Mouse (Mus musculus) heart, postnatal 0 days (tissue): ENCODE data around the gene Rilp. TPM values are rescaled to one million over a fixed set of nuclear protein-coding genes. Genes with fewer than 3 reads are reported as not detected.

Source experiments
- ATAC-seq: fragments of 200-750 bp; cut with Nextera tagmentation; 2 replicates; pipeline ENCODE4 v1.8.0; 2017; ENCODE audit warnings: low read depth, moderate number of reproducible peaks, moderate library complexity; ENCODE audit not compliant: insufficient read depth
- DNase-seq: peaks from one replicate; pipeline ENCODE4 v3.0.0-alpha.2; 2016; ENCODE audit warnings: low spot score
- H3K27ac ChIP-seq: fragments of 300-500 bp; sonication (generic); 2 replicates; pipeline ENCODE4 v1.5.1; 2014; ENCODE audit warnings: low read depth, mild to moderate bottlenecking
- H3K27me3 ChIP-seq: fragments of 300-500 bp; sonication (generic); 2 replicates; pipeline ENCODE4 v1.6.1; 2014; ENCODE audit warnings: low read length, mixed read lengths; ENCODE audit not compliant: control insufficient read depth, insufficient read depth
- H3K36me3 ChIP-seq: fragments of 300-500 bp; sonication (generic); replicated peaks from 2 replicates; pipeline ENCODE4 v1.6.1; 2014; ENCODE audit warnings: low read length, mixed read lengths; ENCODE audit not compliant: control insufficient read depth, insufficient read depth
- H3K4me1 ChIP-seq: fragments of 300-500 bp; sonication (generic); 2 replicates; pipeline ENCODE4 v1.6.1; 2014; ENCODE audit warnings: antibody characterized with exemption; ENCODE audit not compliant: control insufficient read depth, insufficient read depth
- H3K4me2 ChIP-seq: fragments of 300-500 bp; sonication (generic); 2 replicates; pipeline ENCODE4 v1.6.1; 2014; ENCODE audit warnings: low read depth, mild to moderate bottlenecking, low read length, moderate library complexity
- H3K4me3 ChIP-seq: fragments of 300-500 bp; sonication (generic); 2 replicates; pipeline ENCODE4 v1.5.1; 2014; ENCODE audit warnings: low read depth, low read length
- H3K9ac ChIP-seq: fragments of 300-500 bp; sonication (generic); replicated peaks from 2 replicates; pipeline ENCODE4 v1.6.1; 2014; ENCODE audit warnings: low read depth, low read length, mixed read lengths
- H3K9me3 ChIP-seq: fragments of 300-500 bp; sonication (generic); replicated peaks from 2 replicates; pipeline ENCODE4 v1.6.1; 2016; ENCODE audit warnings: low read length; ENCODE audit not compliant: control insufficient read depth
- CTCF ChIP-seq: IDR thresholded peaks from 2 replicates; pipeline ENCODE4 v1.5.1; 2016; ENCODE audit warnings: antibody characterized with exemption, control low read depth, low read depth
- EP300 ChIP-seq: IDR thresholded peaks from 2 replicates; pipeline ENCODE4 v1.6.1; 2016; ENCODE audit warnings: antibody characterized with exemption, low read depth
- WGBS: fragments of 180-500 bp; shearing (Covaris S2); extraction: QIAGEN DNeasy Blood & Tissue Kit; methylation state at CpG from one replicate; pipeline ENCODE4 v1.1.7; 2014; 5-methylcytosine and 5-hydroxymethylcytosine counted together
- polyA plus RNA-seq: library from polyadenylated mRNA; unstranded; fragments of >200 nt; fragmentation: Nextera tagmentation; extraction: Ambion mirVana; gene quantifications from 2 replicates; pipeline ENCODE4 v1.2.1, GENCODE M21; 2015
- total RNA-seq: library from RNA; depleted of rRNA; stranded (reverse); fragments of >200 nt; gene quantifications from 2 replicates; pipeline ENCODE4 v1.2.3, GENCODE M21; 2014; ENCODE audit warnings: low replicate concordance

The Rilp gene
- total and polyA plus RNA-seq, 2 experiments from 2014 or later, result 27.1 to 50.8 TPM

- 73% methylated on average over 9 of the region's 9 CpGs for WGBS
These were observed 2.6 kb downstream of the Rilp start for GRCm38 (mm10) chr11:75512301-75513018.

DNA sequence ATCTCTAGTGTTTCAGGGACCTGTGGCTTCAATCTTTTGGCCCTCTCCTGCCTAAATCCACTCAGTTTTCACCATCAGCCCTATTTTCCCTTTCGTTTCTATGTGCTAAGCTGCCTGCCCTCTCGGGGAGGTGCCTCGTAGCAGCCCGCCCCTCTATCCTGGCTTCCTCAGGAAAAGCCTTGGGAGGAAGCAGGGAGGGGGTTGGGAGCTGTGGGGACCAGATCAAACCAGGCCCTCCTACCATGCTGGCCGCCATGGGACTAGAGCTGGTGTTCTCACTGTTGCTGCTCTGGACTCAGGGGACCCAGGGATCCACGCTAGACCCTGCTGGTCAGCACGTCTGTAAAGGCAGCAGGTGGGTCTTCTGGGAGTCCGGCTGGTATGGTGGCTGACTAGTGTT, 3.4 kb downstream of the Rilp start, which contains the start of gene Scarf1:
Gene Scarf1 (plus strand): TSS at position 205 of the 400 bp plus-strand sequence.
- Histone ChIP-seq H3K4me2 (peak within 1 kb of the TSS; percentile 56), H3K9ac (peak within 1 kb of the TSS; percentile 47), H3K9me3 (no peaks in the 10 kb centered on the region), H3K27ac (peak within 1 kb of the TSS; percentile 50), H3K4me1 (peaks cover 12% of the 10 kb centered on the region; the same call in 1 of the 2 replicates), H3K4me3 (peak within 1 kb of the TSS; percentile 42), H3K27me3 (no peaks in the 10 kb centered on the region), H3K36me3 (peaks cover 52% of the 10 kb centered on the region)
- no peak for ATAC-seq
- peak; percentile 41 for DNase-seq
- no peak for TF ChIP-seq EP300
- TF ChIP-seq CTCF, result no peak
- WGBS, result 56% methylated on average over 8 of the region's 8 CpGs

More at GRCm38 (mm10) chr11:75512301-75513018, 2.6 kb downstream of the Rilp start:
- H3K4me1 ChIP-seq, result peaks cover 12% of the 10 kb centered on the region; the same call in 1 of the 2 replicates
- no peaks in the 10 kb centered on the region for H3K27me3 ChIP-seq
- H3K4me2 ChIP-seq, result no peak overlapping the region
- H3K4me3 ChIP-seq, result no peak overlapping the region
- H3K9me3 ChIP-seq, result no peaks in the 10 kb centered on the region
- peaks cover 57% of the 10 kb centered on the region for H3K36me3 ChIP-seq
- no peak for ATAC-seq
- no peak for DNase-seq
- no peak overlapping the region for H3K9ac ChIP-seq
- peak overlapping the region; percentile 50; the same call in 1 of the 2 replicates for H3K27ac ChIP-seq
- TF ChIP-seq CTCF (no peak), EP300 (no peak)

GRCm38 (mm10) chr11:75515186-75515585, 5.3 kb downstream of the Rilp start:
- H3K36me3 ChIP-seq, result peaks cover 41% of the 10 kb centered on the region
- H3K27me3 ChIP-seq, result no peaks in the 10 kb centered on the region
- H3K9ac ChIP-seq, result no peak overlapping the region
- WGBS, result 90% methylated on average over 25 of the region's 25 CpGs
- H3K4me3 ChIP-seq, result no peak overlapping the region
- H3K27ac ChIP-seq, result no peak overlapping the region
- H3K9me3 ChIP-seq, result no peaks in the 10 kb centered on the region
- TF ChIP-seq CTCF, result no peak
- no peak for TF ChIP-seq EP300
- no peak for ATAC-seq
- no peak for DNase-seq
- H3K4me2 ChIP-seq, result no peak overlapping the region
- peaks cover 6% of the 10 kb centered on the region; the same call in 1 of the 2 replicates for H3K4me1 ChIP-seq

DNA sequence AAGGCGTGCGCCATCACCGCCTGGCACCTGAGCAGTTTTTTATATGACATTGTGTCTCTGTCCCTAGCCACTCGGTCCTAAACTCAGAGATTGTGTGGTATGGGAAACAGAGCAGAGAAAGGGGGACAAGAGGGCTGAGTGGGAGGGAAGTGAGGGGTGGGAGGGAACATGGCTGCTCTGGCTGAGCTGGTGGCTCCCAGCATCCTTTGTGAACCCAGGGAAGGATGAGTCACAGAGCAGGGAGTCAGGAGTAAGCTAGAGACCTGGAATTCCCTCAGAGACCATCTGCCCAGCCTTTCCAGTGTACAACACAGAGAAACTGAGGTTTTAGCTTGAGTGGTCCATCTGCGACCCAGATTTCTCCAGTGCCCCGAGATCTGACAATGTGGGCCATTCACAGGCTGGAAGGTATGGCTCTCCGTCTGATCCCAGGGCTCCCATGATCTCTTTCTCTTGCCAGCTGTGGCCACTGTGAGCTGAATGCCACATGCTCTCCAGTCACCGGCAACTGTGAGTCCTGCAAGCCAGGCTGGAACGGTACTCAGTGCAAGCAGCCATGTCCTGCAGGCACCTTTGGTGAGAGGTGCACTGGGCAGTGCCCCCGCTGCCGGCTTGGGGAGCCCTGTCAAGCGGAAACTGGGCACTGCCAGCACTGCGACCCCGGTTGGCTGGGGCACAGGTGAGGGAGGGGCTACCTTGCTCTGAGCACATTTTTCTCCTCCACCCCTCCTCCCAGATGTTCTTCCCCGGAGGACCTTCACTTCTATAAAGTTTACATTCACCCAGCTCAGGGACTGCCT, 10.1 kb downstream of the Rilp start:
- no peaks in the 10 kb centered on the region for H3K27me3 ChIP-seq
- H3K9me3 ChIP-seq, result no peaks in the 10 kb centered on the region
- no peak for TF ChIP-seq CTCF
- no peak for TF ChIP-seq EP300
- no peak overlapping the region for H3K27ac ChIP-seq
- no peak overlapping the region for H3K9ac ChIP-seq
- H3K36me3 ChIP-seq, result peaks cover 41% of the 10 kb centered on the region
- ATAC-seq (no peak), DNase-seq (no peak)
- no peaks in the 10 kb centered on the region for H3K4me1 ChIP-seq
- no peak overlapping the region for H3K4me2 ChIP-seq
- no peak overlapping the region for H3K4me3 ChIP-seq
- WGBS, result 75% methylated on average over 15 of the region's 15 CpGs

GRCm38 (mm10) chr11:75521609-75522008, 11.7 kb downstream of the Rilp start:
- no peak overlapping the region for H3K4me2 ChIP-seq
- H3K27me3 ChIP-seq, result no peaks in the 10 kb centered on the region
- peaks cover 42% of the 10 kb centered on the region for H3K36me3 ChIP-seq
- no peak for TF ChIP-seq EP300
- TF ChIP-seq CTCF, result no peak
- H3K4me1 ChIP-seq, result no peaks in the 10 kb centered on the region
- WGBS, result 87% methylated on average over 4 of the region's 4 CpGs
- no peak for ATAC-seq
- no peak overlapping the region for H3K4me3 ChIP-seq
- no peak for DNase-seq
- no peak overlapping the region for H3K9ac ChIP-seq
- no peaks in the 10 kb centered on the region for H3K9me3 ChIP-seq
- H3K27ac ChIP-seq, result no peak overlapping the region
